Mouse (Mus musculus): ENCODE data around the gene Hs3st3b1.

Gene Hs3st3b1

DNA sequence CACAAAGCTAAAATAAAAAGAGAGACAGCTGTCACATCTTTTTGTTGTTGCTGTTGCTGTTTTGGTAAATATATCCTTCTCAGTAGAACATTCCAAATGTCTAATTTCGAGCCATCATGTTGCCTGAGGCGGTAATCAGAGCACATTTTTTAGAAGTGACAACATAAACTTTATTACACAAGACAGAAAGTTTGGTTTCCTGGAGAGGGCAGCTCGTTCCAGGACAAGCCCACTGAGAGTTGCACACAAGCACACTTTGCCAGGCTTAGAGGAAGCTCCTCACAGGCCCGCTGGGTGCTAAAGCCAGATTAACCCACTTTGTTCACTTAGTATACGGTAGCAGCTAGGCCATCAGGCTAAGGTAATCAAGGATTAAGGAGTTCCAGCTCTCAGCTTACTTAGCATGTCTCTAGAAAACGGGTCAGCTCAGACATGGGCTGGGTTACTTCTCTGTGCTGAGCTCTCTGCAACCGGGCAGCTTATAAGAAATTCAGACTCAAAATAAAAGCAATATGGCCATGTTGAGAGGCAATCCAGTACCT lies 30.5 kb downstream of the Hs3st3b1 start:
- no peak for DNase-seq (ENCODE audit: low read depth, low spot score)

DNA sequence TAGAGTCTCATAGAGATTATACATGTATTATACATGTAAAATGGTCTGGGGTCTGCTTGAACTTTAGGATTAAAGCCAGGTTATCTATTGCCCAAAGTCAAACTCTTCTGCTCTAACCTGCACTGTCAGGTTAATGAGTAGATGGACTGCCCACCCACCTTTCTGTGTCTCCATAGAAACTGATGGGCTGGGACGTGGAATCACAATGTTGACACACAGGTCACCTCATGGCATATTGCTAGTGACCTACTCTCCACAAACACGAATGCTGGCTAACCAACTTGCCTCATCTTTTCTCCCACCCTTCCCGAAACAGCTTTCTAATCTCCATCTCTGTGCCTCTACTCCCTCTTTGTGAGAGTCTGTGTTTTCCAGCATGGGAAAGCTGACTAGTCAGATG lies 38.7 kb downstream of the Hs3st3b1 start:
- DNase-seq (ENCODE audit: low read depth, low spot score), result no peak

DNA sequence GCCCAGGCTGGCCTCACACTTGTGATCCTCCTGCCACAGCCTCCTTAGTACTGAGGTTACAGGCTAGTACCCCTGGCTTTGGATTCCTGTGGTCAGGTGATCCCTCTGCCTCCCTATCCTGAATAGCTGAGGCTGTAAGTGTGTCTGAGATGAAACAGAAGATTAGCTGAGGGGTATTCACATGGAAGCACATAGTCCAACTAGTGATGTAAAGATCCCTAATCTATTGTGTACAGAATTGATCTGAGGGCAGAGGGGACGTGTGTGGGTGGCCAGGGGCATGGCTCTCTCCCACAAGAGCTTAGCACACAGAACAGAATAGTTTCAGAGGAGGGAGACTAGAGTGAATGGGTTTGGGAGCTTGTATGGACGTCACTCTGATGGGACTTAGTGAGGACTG lies 41.8 kb downstream of the Hs3st3b1 start:
- DNase-seq (ENCODE audit: low read depth, low spot score), result no peak

DNA sequence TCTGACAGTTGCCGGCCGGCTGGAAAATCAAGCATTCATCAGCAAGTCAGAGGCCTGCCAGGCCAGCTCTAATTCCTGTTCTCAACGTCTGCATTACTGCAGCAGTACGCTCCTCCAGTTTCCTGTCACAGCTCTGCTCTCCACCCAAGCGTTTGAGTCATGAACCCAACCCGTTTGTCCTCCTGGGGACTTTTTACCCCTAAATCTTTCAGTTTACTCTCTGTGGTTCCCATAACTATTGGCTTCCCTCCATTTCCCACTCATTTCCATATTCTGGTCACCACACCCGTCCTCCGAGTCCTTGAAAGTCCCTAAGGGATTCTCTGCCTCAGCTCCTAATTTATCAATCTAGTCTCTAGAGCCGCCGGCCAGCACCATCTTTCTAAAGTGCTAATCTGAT lies 42.8 kb downstream of the Hs3st3b1 start:
- DNase-seq (ENCODE audit: low read depth, low spot score), result no peak

DNA sequence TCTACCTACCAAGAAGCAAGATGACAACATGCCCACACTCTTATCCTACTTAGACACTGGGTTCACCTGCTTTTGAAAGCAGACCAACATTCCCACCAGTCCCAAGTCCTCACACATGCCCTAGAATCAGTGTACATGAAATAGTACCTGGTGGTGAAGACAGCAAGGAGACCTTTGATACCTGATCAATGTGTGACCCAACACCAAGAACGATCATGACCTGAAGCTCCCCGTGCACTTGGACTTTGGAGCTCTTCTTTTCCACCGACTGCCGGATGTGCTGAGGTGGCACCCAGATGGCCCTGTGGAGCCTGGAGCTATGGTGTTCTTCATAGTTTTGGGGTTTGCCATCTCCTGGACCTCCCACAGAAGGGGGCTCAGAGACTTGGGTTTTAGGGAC lies 43.5 kb downstream of the Hs3st3b1 start:
- no peak for DNase-seq (ENCODE audit: low read depth, low spot score)

DNA sequence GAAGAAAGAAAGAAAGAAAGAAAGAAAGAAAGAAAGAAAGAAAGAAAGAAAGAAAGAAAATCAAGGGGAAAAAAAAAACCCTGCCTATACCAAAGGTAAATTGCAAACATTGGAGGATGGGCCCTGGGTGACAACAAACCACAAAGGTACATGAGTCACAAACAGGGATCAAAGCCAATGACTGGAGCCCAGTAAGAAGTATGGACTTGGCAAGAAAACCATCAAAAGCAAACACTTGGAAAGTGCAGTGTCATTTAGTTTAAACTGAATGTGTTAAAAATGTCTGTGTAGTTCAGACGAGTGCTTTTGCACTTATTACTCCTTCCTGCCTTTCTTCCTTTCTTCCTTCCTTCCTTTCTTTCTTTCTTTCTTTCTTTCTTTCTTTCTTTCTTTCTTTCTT lies 59.3 kb downstream of the Hs3st3b1 start:
- DNase-seq (ENCODE audit: low read depth, low spot score), result no peak

DNA sequence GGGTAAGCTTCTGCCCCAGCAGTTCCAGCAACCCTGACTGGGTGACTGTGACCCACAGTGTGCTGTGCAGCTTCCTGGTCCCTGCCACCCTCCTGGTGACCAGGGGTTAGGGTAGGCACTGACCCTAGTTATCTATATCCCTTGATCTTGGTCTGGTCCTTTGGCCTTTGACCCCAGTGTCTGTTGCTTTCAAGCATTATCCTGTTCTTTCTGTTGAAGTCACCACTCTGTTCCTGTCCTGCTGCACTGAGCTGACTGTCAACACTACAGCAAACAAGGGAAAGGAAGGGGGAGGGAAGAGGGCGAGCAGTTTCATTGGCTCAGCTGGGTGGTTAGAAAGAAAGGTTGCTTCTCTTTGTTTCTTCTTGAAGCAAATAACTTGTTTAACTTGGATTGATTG lies 60.1 kb downstream of the Hs3st3b1 start:
- DNase-seq (ENCODE audit: low read depth, low spot score), result no peak

DNA sequence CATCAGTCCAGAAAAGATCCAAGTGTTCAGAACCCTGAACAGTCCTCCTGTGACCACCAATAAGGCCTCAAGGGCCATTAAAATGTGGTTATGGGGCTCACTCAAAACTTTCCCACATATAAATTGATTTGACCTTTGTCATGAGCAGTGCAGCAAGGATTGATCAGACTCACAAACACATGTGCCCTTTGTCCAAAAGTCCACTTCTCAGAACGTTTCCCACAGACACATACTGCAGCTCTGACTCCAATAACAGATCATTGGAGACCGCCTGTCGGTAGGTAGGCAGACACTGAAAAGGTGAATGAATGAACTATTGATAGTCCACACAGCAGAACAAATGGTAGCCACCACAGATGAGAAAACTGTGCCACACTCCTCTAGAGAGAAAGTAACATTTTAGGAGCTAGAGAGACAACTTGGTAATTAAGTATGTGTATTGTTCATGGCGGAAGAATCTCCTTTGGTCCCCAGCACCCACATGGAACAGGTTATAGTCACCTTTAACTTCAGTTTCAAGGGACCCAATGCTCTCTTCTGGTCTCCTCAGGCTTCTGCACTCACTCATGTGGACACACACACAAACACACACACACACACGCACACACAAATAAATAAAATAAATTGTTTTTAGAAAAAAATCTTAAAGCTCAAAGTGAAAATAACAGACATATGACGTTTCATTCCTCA lies 70.9 kb downstream of the Hs3st3b1 start:
- no peak for DNase-seq (ENCODE audit: low read depth, low spot score)

DNA sequence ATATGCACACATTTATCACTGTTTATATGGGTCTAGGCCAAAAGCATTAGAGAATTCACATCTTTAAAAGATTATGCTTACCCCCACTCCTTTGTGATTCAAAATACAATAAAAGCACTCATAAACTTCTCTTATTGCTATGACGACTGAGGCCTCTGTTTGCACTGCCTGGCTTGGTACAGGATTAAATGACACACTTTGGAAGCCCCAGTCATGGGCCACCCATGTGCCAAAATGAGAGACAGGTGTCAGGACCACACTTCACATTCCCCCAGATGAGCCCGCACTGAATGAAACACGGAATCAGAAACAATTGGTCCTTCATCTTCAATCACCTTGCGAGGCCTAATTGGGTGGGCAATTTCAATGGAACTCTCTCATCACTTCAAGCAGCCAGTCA lies 71.8 kb downstream of the Hs3st3b1 start:
- DNase-seq (ENCODE audit: low read depth, low spot score), result no peak

DNA sequence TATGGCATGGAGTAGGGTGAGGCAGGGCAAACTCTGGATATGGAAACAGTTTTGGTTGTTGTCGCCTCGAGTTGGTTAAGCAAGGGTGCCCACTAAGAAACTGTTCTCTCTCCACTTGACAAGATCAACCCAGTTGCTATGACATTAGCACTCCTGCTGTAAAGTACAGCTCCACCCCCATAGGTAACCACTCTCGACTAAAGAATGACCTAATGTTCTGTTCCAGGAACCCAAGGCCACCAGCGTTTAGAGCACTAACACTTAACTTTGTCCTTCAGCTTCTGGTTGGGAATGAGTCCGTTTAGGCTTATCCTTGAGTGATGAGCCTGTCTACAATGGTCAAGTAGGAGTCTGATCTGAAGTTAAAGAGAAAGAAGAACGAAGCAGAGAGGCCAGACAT lies 76.7 kb downstream of the Hs3st3b1 start:
- no peak for DNase-seq (ENCODE audit: low read depth, low spot score)

DNA sequence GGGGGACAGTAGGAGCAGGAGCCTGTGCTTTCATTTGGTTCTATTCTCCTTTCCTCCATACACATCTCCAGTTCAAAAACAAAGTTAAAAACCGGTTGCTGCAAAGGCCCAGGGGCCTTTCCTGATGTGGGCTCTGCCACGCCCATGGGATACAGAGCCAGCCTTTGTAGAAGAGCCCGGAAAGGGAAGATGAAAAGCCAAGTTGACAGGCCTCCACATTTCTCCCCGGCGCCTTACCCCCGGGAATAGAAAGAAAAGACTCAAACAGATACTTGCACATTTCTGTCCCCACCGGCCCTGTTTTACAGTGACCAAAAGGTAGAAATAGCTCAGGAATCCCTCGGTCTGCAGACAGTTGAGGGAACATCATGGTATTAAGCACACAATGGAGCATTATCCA lies 77.4 kb downstream of the Hs3st3b1 start:
- no peak for DNase-seq (ENCODE audit: low read depth, low spot score)

DNA sequence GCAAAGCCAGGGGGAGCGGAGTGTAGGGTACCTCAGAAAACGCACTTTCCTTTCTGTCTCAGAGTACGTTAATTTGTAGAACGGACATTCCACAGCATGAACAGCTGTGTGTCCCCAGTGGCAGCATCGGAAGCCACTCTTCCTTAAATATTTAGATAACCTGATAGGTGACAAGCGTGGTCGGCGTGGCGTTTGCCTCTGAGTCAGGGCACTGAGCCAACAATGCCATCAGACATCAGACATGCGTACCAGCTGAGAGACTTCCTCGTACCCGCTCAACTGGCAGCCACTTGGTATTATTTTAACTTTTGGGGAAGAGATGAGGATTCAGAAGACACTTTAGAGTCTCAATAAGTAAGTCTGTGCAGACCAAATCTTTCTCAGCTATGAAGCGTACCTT lies 84.6 kb downstream of the Hs3st3b1 start:
- no peak for DNase-seq (ENCODE audit: low read depth, low spot score)

All from c-Kit-negative CD71-positive TER-119-positive erythroid progenitor cells, embryonic 14.5 days (primary cell).